Mouse (Mus musculus): Measurements from ENCODE around the gene Arhgap8. TPM values are rescaled to one million over a fixed set of nuclear protein-coding genes. Genes with fewer than 3 reads are reported as not detected.

The Arhgap8 gene
- 2.5 and 2.9 TPM in 2 replicates for polyA plus RNA-seq (2016; fragmentation: Nextera tagmentation; extraction: Ambion mirVana)

GRCm38 (mm10) chr15:84719791-84720190 lies at the start of gene Arhgap8:
Gene Arhgap8 (plus strand): TSS chr15:84720052.
- Histone ChIP-seq H3K9ac (0 out of 2 replicates have a peak within 1 kb of the TSS, but pooled peaks have one; percentile 18), H3K4me1 (peaks cover 21% of the 10 kb centered on the region), H3K36me3 (no peaks in the 10 kb centered on the region), H3K27ac (no peak within 1 kb of the TSS), H3K9me3 (replicated peaks) (no peaks in the 10 kb centered on the region), H3K4me3 (peak within 1 kb of the TSS; percentile 25), H3K4me2 (replicated peaks) (peak within 1 kb of the TSS; percentile 50), H3K27me3 (peaks cover 35% of the 10 kb centered on the region)
- no peak for ATAC-seq (ENCODE audit: low FRiP score)
- WGBS, result 4% methylated on average over 21 of the region's 24 CpGs

- Histone ChIP-seq H3K4me2 (replicated peaks) (no peak overlapping the region), H3K4me3 (no peak overlapping the region), H3K9me3 (replicated peaks) (no peaks in the 10 kb centered on the region), H3K27me3 (0 out of 2 replicates have a peak, but pooled peaks cover 4% of the 10 kb centered on the region), H3K36me3 (no peaks in the 10 kb centered on the region), H3K27ac (no peak overlapping the region), H3K9ac (no peak overlapping the region), H3K4me1 (peaks cover 7% of the 10 kb centered on the region; the same call in 1 of the 2 replicates)
- no peak for ATAC-seq (ENCODE audit: low FRiP score)
- 80% methylated on average over 4 of the region's 4 CpGs for WGBS
These were observed 49.2 kb upstream of the Arhgap8 start for GRCm38 (mm10) chr15:84670657-84671055.

- H3K9me3 ChIP-seq (replicated peaks), result no peaks in the 10 kb centered on the region
- no peak overlapping the region for H3K4me3 ChIP-seq
- no peak for ATAC-seq (ENCODE audit: low FRiP score)
- no peak overlapping the region for H3K27ac ChIP-seq
- H3K4me2 ChIP-seq (replicated peaks), result no peak overlapping the region
- H3K9ac ChIP-seq, result no peak overlapping the region
- WGBS, result 52% methylated on average over 9 of the region's 9 CpGs
- peaks cover 11% of the 10 kb centered on the region; the same call in 1 of the 2 replicates for H3K4me1 ChIP-seq
- 0 out of 2 replicates have a peak, but pooled peaks cover 2% of the 10 kb centered on the region for H3K27me3 ChIP-seq
- no peaks in the 10 kb centered on the region for H3K36me3 ChIP-seq
These were observed 48.2 kb upstream of the Arhgap8 start for GRCm38 (mm10) chr15:84671401-84672307.

GRCm38 (mm10) chr15:84672308-84672615 lies 47.6 kb upstream of the Arhgap8 start:
- Histone ChIP-seq H3K36me3 (no peaks in the 10 kb centered on the region), H3K4me1 (peaks cover 11% of the 10 kb centered on the region; the same call in 1 of the 2 replicates), H3K27ac (no peak overlapping the region), H3K27me3 (0 out of 2 replicates have a peak, but pooled peaks cover 2% of the 10 kb centered on the region), H3K4me2 (replicated peaks) (no peak overlapping the region), H3K9ac (no peak overlapping the region), H3K4me3 (no peak overlapping the region), H3K9me3 (replicated peaks) (no peaks in the 10 kb centered on the region)
- no peak for ATAC-seq (ENCODE audit: low FRiP score)
- WGBS, result 83% methylated on average over 4 of the region's 4 CpGs

- H3K27me3 ChIP-seq, result 0 out of 2 replicates have a peak, but pooled peaks cover 2% of the 10 kb centered on the region
- peaks cover 11% of the 10 kb centered on the region; the same call in 1 of the 2 replicates for H3K4me1 ChIP-seq
- no peak overlapping the region for H3K9ac ChIP-seq
- H3K4me3 ChIP-seq, result no peak overlapping the region
- H3K36me3 ChIP-seq, result no peaks in the 10 kb centered on the region
- WGBS, result 71% methylated on average over 3 of the region's 3 CpGs
- H3K27ac ChIP-seq, result no peak overlapping the region
- no peak for ATAC-seq (ENCODE audit: low FRiP score)
- H3K9me3 ChIP-seq (replicated peaks), result no peaks in the 10 kb centered on the region
- H3K4me2 ChIP-seq (replicated peaks), result no peak overlapping the region
These were observed 47.2 kb upstream of the Arhgap8 start for GRCm38 (mm10) chr15:84672616-84673015.

GRCm38 (mm10) chr15:84674329-84675067 lies 45.4 kb upstream of the Arhgap8 start:
- no peak overlapping the region for H3K27ac ChIP-seq
- WGBS, result 73% methylated on average over 11 of the region's 11 CpGs
- H3K27me3 ChIP-seq, result peaks cover 1% of the 10 kb centered on the region; the same call in 1 of the 2 replicates
- peaks cover 9% of the 10 kb centered on the region; the same call in 1 of the 2 replicates for H3K4me1 ChIP-seq
- no peaks in the 10 kb centered on the region for H3K9me3 ChIP-seq (replicated peaks)
- no peak for ATAC-seq (ENCODE audit: low FRiP score)
- H3K4me3 ChIP-seq, result no peak overlapping the region
- no peaks in the 10 kb centered on the region for H3K36me3 ChIP-seq
- H3K4me2 ChIP-seq (replicated peaks), result no peak overlapping the region
- H3K9ac ChIP-seq, result no peak overlapping the region

GRCm38 (mm10) chr15:84675317-84675716 lies 44.5 kb upstream of the Arhgap8 start:
- H3K4me1 ChIP-seq, result peaks cover 9% of the 10 kb centered on the region; the same call in 1 of the 2 replicates

GRCm38 (mm10) chr15:84677943-84678342 lies 41.9 kb upstream of the Arhgap8 start:
- ATAC-seq (ENCODE audit: low FRiP score), result no peak
- Histone ChIP-seq H3K27me3 (peaks cover 34% of the 10 kb centered on the region), H3K9ac (no peak overlapping the region), H3K4me1 (peaks cover 17% of the 10 kb centered on the region), H3K4me3 (no peak overlapping the region), H3K4me2 (replicated peaks) (no peak overlapping the region), H3K9me3 (replicated peaks) (no peaks in the 10 kb centered on the region), H3K36me3 (no peaks in the 10 kb centered on the region), H3K27ac (no peak overlapping the region)
- WGBS, result 71% methylated on average over 11 of the region's 11 CpGs

More at GRCm38 (mm10) chr15:84675317-84675716, 44.5 kb upstream of the Arhgap8 start:
- Histone ChIP-seq H3K4me3 (no peak overlapping the region), H3K27me3 (peaks cover 9% of the 10 kb centered on the region), H3K36me3 (no peaks in the 10 kb centered on the region), H3K9me3 (replicated peaks) (no peaks in the 10 kb centered on the region), H3K4me2 (replicated peaks) (no peak overlapping the region), H3K27ac (no peak overlapping the region), H3K9ac (no peak overlapping the region)
- WGBS, result 81% methylated on average over 8 of the region's 8 CpGs
- no peak for ATAC-seq (ENCODE audit: low FRiP score)

GRCm38 (mm10) chr15:84679090-84679489 lies 40.8 kb upstream of the Arhgap8 start:
- Histone ChIP-seq H3K9ac (no peak overlapping the region), H3K27ac (no peak overlapping the region), H3K4me2 (replicated peaks) (no peak overlapping the region), H3K4me1 (peaks cover 17% of the 10 kb centered on the region), H3K27me3 (peaks cover 37% of the 10 kb centered on the region), H3K4me3 (no peak overlapping the region), H3K9me3 (replicated peaks) (no peaks in the 10 kb centered on the region), H3K36me3 (no peaks in the 10 kb centered on the region)
- no peak for ATAC-seq (ENCODE audit: low FRiP score)
- 95% methylated on average over 4 of the region's 4 CpGs for WGBS

GRCm38 (mm10) chr15:84679794-84680193 lies 40.1 kb upstream of the Arhgap8 start:
- Histone ChIP-seq H3K4me1 (peaks cover 17% of the 10 kb centered on the region), H3K9ac (no peak overlapping the region), H3K4me2 (replicated peaks) (no peak overlapping the region), H3K9me3 (replicated peaks) (no peaks in the 10 kb centered on the region), H3K27me3 (peaks cover 37% of the 10 kb centered on the region), H3K36me3 (no peaks in the 10 kb centered on the region), H3K4me3 (no peak overlapping the region), H3K27ac (no peak overlapping the region)
- no peak for ATAC-seq (ENCODE audit: low FRiP score)
- 68% methylated on average over 3 of the region's 3 CpGs for WGBS

GRCm38 (mm10) chr15:84680545-84681454 lies 39.1 kb upstream of the Arhgap8 start:
- Histone ChIP-seq H3K27me3 (peaks cover 37% of the 10 kb centered on the region), H3K4me1 (peaks cover 17% of the 10 kb centered on the region), H3K27ac (no peak overlapping the region), H3K9me3 (replicated peaks) (no peaks in the 10 kb centered on the region), H3K4me3 (peak overlapping the region; percentile 56), H3K9ac (peak overlapping the region; percentile 67), H3K36me3 (no peaks in the 10 kb centered on the region), H3K4me2 (replicated peaks) (peak overlapping the region; percentile 98)
- ATAC-seq (ENCODE audit: low FRiP score), result peak; percentile 44
- under 1% methylated on average over 71 of the region's 77 CpGs for WGBS
